Mouse (Mus musculus) CH12.LX (cell line): ENCODE data around the gene Abt1. TPM values are rescaled to one million over a fixed set of nuclear protein-coding genes. Genes with fewer than 3 reads are reported as not detected.

Source experiments
- DNase-seq: peaks from one replicate; pipeline ENCODE4 v3.0.0-alpha.2; 2013; ENCODE audit errors: extremely low read depth
- H3K27ac ChIP-seq: 2 replicates; pipeline ENCODE4 v1.5.1; 2012; ENCODE audit warnings: low read depth, mild to moderate bottlenecking, control low read depth, moderate library complexity; ENCODE audit not compliant: insufficient read depth
- H3K27me3 ChIP-seq: replicated peaks from 2 replicates; pipeline ENCODE3; 2012; ENCODE audit warnings: inconsistent platforms
- H3K36me3 ChIP-seq, 2 experiments: replicated peaks in 1 of 2; 2 replicates each; pipeline versions ENCODE3 to v1.6.1; 2012; ENCODE audit warnings: inconsistent platforms in 1 of 2, low read length in 1 of 2, mild to moderate bottlenecking in 1 of 2, mixed read lengths in 1 of 2, moderate library complexity in 1 of 2; ENCODE audit not compliant: control insufficient read depth in 1 of 2, insufficient read depth in 1 of 2
- H3K4me1 ChIP-seq, 2 experiments: 2 replicates each; pipeline ENCODE4 v1.6.1; 2012; ENCODE audit warnings: inconsistent platforms in 1 of 2, moderate library complexity in 1 of 2; ENCODE audit not compliant: insufficient read depth in 2 of 2, control insufficient read depth in 1 of 2
- H3K4me2 ChIP-seq: 2 replicates; pipeline ENCODE4 v1.6.1; 2012; ENCODE audit warnings: low read depth, mild to moderate bottlenecking, control low read depth; ENCODE audit not compliant: poor library complexity, insufficient read depth, severe bottlenecking
- H3K4me3 ChIP-seq, 3 experiments: fragments of 150-350 bp in 1 of 3; sonication (generic) in 1 of 3; replicated peaks in 1 of 3; 2 replicates each; pipeline versions ENCODE3 to v1.5.1; 2011 to 2012; ENCODE audit warnings: low read depth in 2 of 3, low read length in 2 of 3, mild to moderate bottlenecking in 2 of 3, moderate library complexity in 2 of 3, control low read depth in 1 of 3, improper control_type of control experiment in 1 of 3, inconsistent platforms in 1 of 3, mixed read lengths in 1 of 3; ENCODE audit not compliant: poor library complexity in 1 of 3
- H3K79me2 ChIP-seq: replicated peaks from 2 replicates; pipeline ENCODE4 v1.6.1; 2012; ENCODE audit warnings: mild to moderate bottlenecking, moderate library complexity; ENCODE audit not compliant: control insufficient read depth, poor library complexity, insufficient read depth, severe bottlenecking; ENCODE audit errors: extremely low read depth
- H3K9ac ChIP-seq: 2 replicates; pipeline ENCODE4 v1.6.1; 2012; ENCODE audit warnings: low read depth, mild to moderate bottlenecking, control low read depth, moderate library complexity; ENCODE audit not compliant: insufficient read depth
- H3K9me3 ChIP-seq: replicated peaks from 2 replicates; pipeline ENCODE3; 2012; ENCODE audit warnings: low read length, inconsistent platforms, mixed read lengths
- CHD1 ChIP-seq: IDR thresholded peaks from 2 replicates; pipeline ENCODE4 v1.6.1; 2012; ENCODE audit warnings: low read depth, low read length, improper control_type of control experiment, inconsistent platforms
- ELF1 ChIP-seq: IDR thresholded peaks from 2 replicates; pipeline ENCODE4 v1.6.1; 2014; ENCODE audit warnings: low read depth, mild to moderate bottlenecking, inconsistent platforms, low read length, improper control_type of control experiment
- EP300 ChIP-seq: IDR thresholded peaks from 2 replicates; pipeline ENCODE4 v1.6.1; 2011; ENCODE audit warnings: low read length, improper control_type of control experiment
- ETS1 ChIP-seq: conservative IDR thresholded peaks from 2 replicates; pipeline ENCODE4 v1.6.1; 2012; ENCODE audit warnings: low read depth, mild to moderate bottlenecking, inconsistent platforms, low read length, improper control_type of control experiment, moderate library complexity
- HCFC1 ChIP-seq: IDR thresholded peaks from 2 replicates; pipeline ENCODE4 v1.6.1; 2012; ENCODE audit warnings: low read depth, mild to moderate bottlenecking, inconsistent platforms, low read length, improper control_type of control experiment
- JUND ChIP-seq: conservative IDR thresholded peaks from 2 replicates; pipeline ENCODE4 v1.6.1; 2011; ENCODE audit warnings: low read depth, low read length, improper control_type of control experiment
- KAT2A ChIP-seq: IDR thresholded peaks from 2 replicates; pipeline ENCODE4 v1.6.1; 2012; ENCODE audit warnings: low read length, improper control_type of control experiment, inconsistent platforms; ENCODE audit not compliant: insufficient replicate concordance
- MAFK ChIP-seq: IDR thresholded peaks from 2 replicates; pipeline ENCODE4 v1.6.1; 2011; ENCODE audit warnings: low read length, improper control_type of control experiment; ENCODE audit not compliant: insufficient replicate concordance
- POLR2A ChIP-seq: IDR thresholded peaks from 2 replicates; pipeline ENCODE4 v1.6.1; 2011; ENCODE audit warnings: low read depth, mild to moderate bottlenecking, improper control_type of control experiment, low read length
- RCOR1 ChIP-seq: conservative IDR thresholded peaks from 2 replicates; pipeline ENCODE4 v1.6.1; 2012; ENCODE audit warnings: low read depth, mild to moderate bottlenecking, inconsistent platforms, low read length, improper control_type of control experiment
- TBP ChIP-seq: conservative IDR thresholded peaks from 2 replicates; pipeline ENCODE4 v1.6.1; 2011; ENCODE audit warnings: low read depth, low read length, improper control_type of control experiment
- ZMIZ1 ChIP-seq: IDR thresholded peaks from 2 replicates; pipeline ENCODE4 v1.6.1; 2012; ENCODE audit warnings: low read depth, mild to moderate bottlenecking, inconsistent platforms, low read length, improper control_type of control experiment
- dilution Hi-C: fragments of 300-500 bp; cut with MboI; formaldehyde crosslinking; loops from 2 replicates; pipeline ENCODE4 v1.14.3; 2020; ENCODE audit warnings: low sequenced_read_pairs; ENCODE audit not compliant: extremely low pct_unique_long_range_greater_than_20kb, extremely low pct_ligation_motif_present
- in situ Hi-C: fragments of 300-500 bp; cut with MboI; formaldehyde crosslinking; loops from 3 replicates; pipeline ENCODE4 v1.14.3; 2019; ENCODE audit warnings: low sequenced_read_pairs, low pct_ligation_motif_present, low pct_unique_long_range_greater_than_20kb, mixed read lengths
- polyA plus RNA-seq: library from polyadenylated mRNA; unstranded; fragments of >175 nt; gene quantifications from 2 replicates; pipeline ENCODE4 v1.2.1, GENCODE M21; 2012; ENCODE audit warnings: low read depth; ENCODE audit not compliant: insufficient read length
- total RNA-seq, 2 experiments: library from RNA; depleted of rRNA; stranded (reverse); fragments of 300-350 nt in 1 of 2; fragments of >200 nt in 1 of 2; gene quantifications; 2 replicates each; pipeline ENCODE4 v1.2.3; 2012 to 2014

Abt1 gene
- total and polyA plus RNA-seq, 3 experiments = 10.1 to 15.4 (median 11.7) TPM

GRCm38 (mm10) chr13:23434426-23434825, 10.8 kb upstream of the Abt1 start:
- no peaks in the 10 kb centered on the region for H3K36me3 ChIP-seq
- H3K79me2 ChIP-seq = no peaks in the 10 kb centered on the region
- DNase-seq = peak; percentile 76
- in situ Hi-C loops (loop anchor here (5.0 to 25.0 kb wide), 4 partner anchors 88 to 1572 kb away; partner anchors contain the start of gene Zfp184), dilution Hi-C loops (no loop called here)
- H3K27ac ChIP-seq = peak overlapping the region; percentile 61
- TF ChIP-seq TBP (peak; percentile 77), ETS1 (no peak), POLR2A (peak; percentile 58)
- no peaks in the 10 kb centered on the region for H3K9me3 ChIP-seq
- H3K27me3 ChIP-seq = no peaks in the 10 kb centered on the region
- peaks cover 0 to 5% of the 10 kb centered on the region in 2 experiments; a peak in 2 of 4 replicates for H3K4me1 ChIP-seq
- H3K4me2 ChIP-seq = peak overlapping the region; percentile 100
- peak overlapping the region; percentile 97 for H3K9ac ChIP-seq
- peak overlapping the region; percentile 35 to 59 (median 46) for H3K4me3 ChIP-seq

GRCm38 (mm10) chr13:23433801-23434200, 10.1 kb upstream of the Abt1 start:
- Histone ChIP-seq H3K9me3 (no peaks in the 10 kb centered on the region), H3K9ac (peak overlapping the region; percentile 71), H3K27me3 (no peaks in the 10 kb centered on the region), H3K4me1 (peaks cover 0 to 9% of the 10 kb centered on the region in 2 experiments; a peak in 2 of 4 replicates), H3K36me3 (no peaks in the 10 kb centered on the region), H3K4me2 (peak overlapping the region; percentile 100), H3K4me3 (peak overlapping the region; percentile 44 to 59 (median 46)), H3K27ac (no peak overlapping the region), H3K79me2 (peaks cover 3% of the 10 kb centered on the region; the same call in 1 of the 2 replicates)
- DNase-seq = no peak
- dilution Hi-C loops = no loop called here
- no peak for TF ChIP-seq EP300
- no peak for TF ChIP-seq RCOR1
- 0 out of 2 replicates have a peak, but pooled peaks have one; percentile 13 for TF ChIP-seq TBP
- in situ Hi-C loops = loop anchor here (5.0 to 25.0 kb wide), 4 partner anchors 88 to 1572 kb away; partner anchors contain the start of gene Zfp184

GRCm38 (mm10) chr13:23433206-23433605, 9.5 kb upstream of the Abt1 start:
- in situ Hi-C loops (loop anchor here (5.0 to 25.0 kb wide), 4 partner anchors 89 to 1571 kb away; partner anchors contain the start of gene Zfp184), dilution Hi-C loops (no loop called here)
- Histone ChIP-seq H3K4me2 (peak overlapping the region; percentile 90), H3K9ac (peak overlapping the region; percentile 71), H3K27me3 (no peaks in the 10 kb centered on the region), H3K4me1 (peaks cover 0 to 10% of the 10 kb centered on the region in 2 experiments; a peak in 2 of 4 replicates), H3K79me2 (peaks cover 3% of the 10 kb centered on the region; the same call in 1 of the 2 replicates), H3K4me3 (peak overlapping the region; percentile 46 to 59 (median 53)), H3K27ac (no peak overlapping the region), H3K36me3 (no peaks in the 10 kb centered on the region), H3K9me3 (no peaks in the 10 kb centered on the region)
- no peak for TF ChIP-seq ZMIZ1
- no peak for TF ChIP-seq JUND
- no peak for TF ChIP-seq MAFK
- TF ChIP-seq CHD1 = no peak
- TF ChIP-seq HCFC1 = no peak
- TF ChIP-seq ELF1 = no peak
- no peak for TF ChIP-seq KAT2A
- DNase-seq = no peak
